Mouse (Mus musculus): ENCODE measurements at regions not wholly inside any gene's neighbourhood (a gene's known extent, or its start where the extent isn't known, plus 50 kb on each side); places are given as distances from the start of the nearest gene placed in this dataset.

DNA sequence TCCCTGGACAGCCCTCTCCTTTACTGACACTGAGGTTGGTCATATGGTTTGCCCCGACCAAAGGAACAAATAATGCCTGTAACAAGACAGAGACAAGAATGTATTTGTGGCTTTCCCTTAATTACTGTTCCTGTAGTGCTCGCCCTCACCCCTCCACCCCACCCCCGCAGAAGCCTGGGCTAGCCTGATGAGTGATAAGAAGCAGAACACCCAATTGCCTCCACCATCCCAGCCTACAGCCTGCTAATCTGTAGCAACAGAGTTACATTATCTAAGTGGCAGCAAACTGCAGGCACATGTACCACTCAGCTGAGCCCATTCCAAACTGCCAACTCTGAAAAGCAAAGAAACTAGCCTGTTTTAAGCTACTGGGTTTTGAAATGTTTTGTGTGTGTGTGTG, 124.7 kb upstream of the Nhs start:
- Histone ChIP-seq H3K9me3 (replicated peaks; ENCODE audit: low read length) (no peaks in the 10 kb centered on the region), H3K36me3 (replicated peaks in 1 of 2; ENCODE audit: control insufficient read depth in 1 of 2, insufficient read depth in 1 of 2, low read length in 1 of 2) (no peaks in the 10 kb centered on the region), H3K79me2 (replicated peaks; ENCODE audit: control insufficient read depth, extremely low read depth, insufficient read depth, poor library complexity, severe bottlenecking) (no peaks in the 10 kb centered on the region), H3K4me2 (ENCODE audit: insufficient read depth, low read depth, poor library complexity, severe bottlenecking) (no peak overlapping the region), H3K27me3 (replicated peaks) (no peaks in the 10 kb centered on the region), H3K4me3 (replicated peaks in 1 of 3; ENCODE audit: low read depth in 2 of 3, low read length in 2 of 3, poor library complexity in 1 of 3) (no peak overlapping the region), H3K27ac (ENCODE audit: insufficient read depth, low read depth) (no peak overlapping the region), H3K9ac (ENCODE audit: insufficient read depth, low read depth) (no peak overlapping the region), H3K4me1 (ENCODE audit: control insufficient read depth in 1 of 2, insufficient read depth in 2 of 2) (no peaks in the 10 kb centered on the region)
- DNase-seq (ENCODE audit: extremely low read depth) = no peak
- TF ChIP-seq ZNF384 (IDR thresholded peaks at IDR 0.05; ENCODE audit: low read depth, low read length) (no peak), ZC3H11A (IDR thresholded peaks at IDR 0.05; ENCODE audit: low read depth, low read length) (no peak), CHD2 (IDR thresholded peaks at IDR 0.05; ENCODE audit: low read length) (no peak), JUND (conservative IDR thresholded peaks at IDR 0.05; ENCODE audit: low read depth, low read length) (no peak), ZMIZ1 (IDR thresholded peaks at IDR 0.05; ENCODE audit: low read depth, low read length) (no peak), ETS1 (conservative IDR thresholded peaks at IDR 0.05; ENCODE audit: low read depth, low read length) (no peak), CHD1 (IDR thresholded peaks at IDR 0.05; ENCODE audit: low read depth, low read length) (no peak), USF1 (IDR thresholded peaks at IDR 0.05; ENCODE audit: low read depth, low read length) (no peak), MAFK (IDR thresholded peaks at IDR 0.05; ENCODE audit: insufficient replicate concordance, low read length) (no peak), ELF1 (IDR thresholded peaks at IDR 0.05; ENCODE audit: low read depth, low read length) (no peak), MXI1 (IDR thresholded peaks at IDR 0.05; ENCODE audit: low read depth, low read length) (no peak)
- in situ Hi-C loops (cut with MboI; ENCODE audit: low pct_ligation_motif_present, low pct_unique_long_range_greater_than_20kb, low sequenced_read_pairs) (no loop called here), dilution Hi-C loops (cut with MboI; ENCODE audit: extremely low pct_ligation_motif_present, extremely low pct_unique_long_range_greater_than_20kb, low sequenced_read_pairs) (no loop called here)

GRCm38 (mm10) chrX:162282690-162283089, 123.2 kb upstream of the Nhs start:
- no peak overlapping the region for H3K27ac ChIP-seq (ENCODE audit: insufficient read depth, low read depth)

More at GRCm38 (mm10) chrX:162282690-162283089, 123.2 kb upstream of the Nhs start:
- Histone ChIP-seq H3K79me2 (replicated peaks; ENCODE audit: control insufficient read depth, extremely low read depth, insufficient read depth, poor library complexity, severe bottlenecking) (no peaks in the 10 kb centered on the region), H3K36me3 (replicated peaks in 1 of 2; ENCODE audit: control insufficient read depth in 1 of 2, insufficient read depth in 1 of 2, low read length in 1 of 2) (no peaks in the 10 kb centered on the region), H3K27me3 (replicated peaks) (no peaks in the 10 kb centered on the region), H3K4me2 (ENCODE audit: insufficient read depth, low read depth, poor library complexity, severe bottlenecking) (no peak overlapping the region), H3K9ac (ENCODE audit: insufficient read depth, low read depth) (no peak overlapping the region), H3K9me3 (replicated peaks; ENCODE audit: low read length) (no peaks in the 10 kb centered on the region), H3K4me1 (ENCODE audit: control insufficient read depth in 1 of 2, insufficient read depth in 2 of 2) (no peaks in the 10 kb centered on the region), H3K4me3 (replicated peaks in 1 of 3; ENCODE audit: low read depth in 2 of 3, low read length in 2 of 3, poor library complexity in 1 of 3) (no peak overlapping the region)
- in situ Hi-C loops (cut with MboI; ENCODE audit: low pct_ligation_motif_present, low pct_unique_long_range_greater_than_20kb, low sequenced_read_pairs) = no loop called here
- dilution Hi-C loops (cut with MboI; ENCODE audit: extremely low pct_ligation_motif_present, extremely low pct_unique_long_range_greater_than_20kb, low sequenced_read_pairs) = no loop called here
- TF ChIP-seq RCOR1 (conservative IDR thresholded peaks at IDR 0.05; ENCODE audit: low read depth, low read length) (no peak), ELF1 (IDR thresholded peaks at IDR 0.05; ENCODE audit: low read depth, low read length) (no peak), EP300 (IDR thresholded peaks at IDR 0.05; ENCODE audit: low read length) (no peak), IRF4 (IDR thresholded peaks at IDR 0.05; ENCODE audit: low read depth, low read length) (no peak), MXI1 (IDR thresholded peaks at IDR 0.05; ENCODE audit: low read depth, low read length) (no peak), BHLHE40 (IDR thresholded peaks at IDR 0.05; ENCODE audit: low read depth, low read length) (no peak), TBP (conservative IDR thresholded peaks at IDR 0.05; ENCODE audit: low read depth, low read length) (no peak), MAZ (IDR thresholded peaks at IDR 0.05; ENCODE audit: low read depth, low read length) (no peak), PAX5 (IDR thresholded peaks at IDR 0.05; ENCODE audit: low read length) (no peak), CHD1 (IDR thresholded peaks at IDR 0.05; ENCODE audit: low read depth, low read length) (no peak), UBTF (IDR thresholded peaks at IDR 0.05; ENCODE audit: low read depth, low read length) (no peak), TCF12 (IDR thresholded peaks at IDR 0.05; ENCODE audit: low read depth, low read length) (no peak), POLR2A (IDR thresholded peaks at IDR 0.05; ENCODE audit: low read depth, low read length) (no peak), ZNF384 (IDR thresholded peaks at IDR 0.05; ENCODE audit: low read depth, low read length) (no peak), MAX (IDR thresholded peaks at IDR 0.05; ENCODE audit: low read length) (no peak), ZKSCAN1 (IDR thresholded peaks at IDR 0.05; ENCODE audit: borderline replicate concordance, low read depth, low read length) (no peak), ETS1 (conservative IDR thresholded peaks at IDR 0.05; ENCODE audit: low read depth, low read length) (no peak)
- no peak for DNase-seq (ENCODE audit: extremely low read depth)
